Mouse (Mus musculus) lung, embryonic 16.5 days (tissue): ENCODE results near the gene Pglyrp2. TPM values are rescaled to one million over a fixed set of nuclear protein-coding genes. Genes with fewer than 3 reads are reported as not detected.

Source experiments
- ATAC-seq: fragments of 200-750 bp; cut with Nextera tagmentation; 2 replicates; pipeline ENCODE4 v1.8.0; 2017; ENCODE audit warnings: low read depth, mild to moderate bottlenecking, moderate library complexity
- H3K27ac ChIP-seq: fragments of 300-500 bp; sonication (generic); 2 replicates; pipeline ENCODE4 v1.5.1; 2014; ENCODE audit warnings: mild to moderate bottlenecking, control low read depth, low read length
- H3K27me3 ChIP-seq: fragments of 300-500 bp; sonication (generic); 2 replicates; pipeline ENCODE4 v1.6.1; 2014; ENCODE audit warnings: low read depth, low read length, mixed read lengths; ENCODE audit not compliant: control insufficient read depth, insufficient read depth
- H3K36me3 ChIP-seq: fragments of 300-500 bp; sonication (generic); 2 replicates; pipeline ENCODE4 v1.6.1; 2014; ENCODE audit warnings: low read length; ENCODE audit not compliant: control insufficient read depth, insufficient read depth
- H3K4me1 ChIP-seq: fragments of 300-500 bp; sonication (generic); replicated peaks from 2 replicates; pipeline ENCODE4 v1.6.1; 2014; ENCODE audit warnings: low read length, mixed read lengths; ENCODE audit not compliant: control insufficient read depth, insufficient read depth
- H3K4me2 ChIP-seq: fragments of 300-500 bp; sonication (generic); 2 replicates; pipeline ENCODE4 v1.6.1; 2014; ENCODE audit warnings: low read depth, low read length, control low read depth
- H3K4me3 ChIP-seq: fragments of 300-500 bp; sonication (generic); 2 replicates; pipeline ENCODE4 v1.5.1; 2014; ENCODE audit warnings: mild to moderate bottlenecking, low read length, control low read depth
- H3K9ac ChIP-seq: fragments of 300-500 bp; sonication (generic); 2 replicates; pipeline ENCODE4 v1.6.1; 2014; ENCODE audit warnings: low read length, control low read depth
- H3K9me3 ChIP-seq: fragments of 300-500 bp; sonication (generic); 2 replicates; pipeline ENCODE4 v1.6.1; 2016; ENCODE audit warnings: low read length; ENCODE audit not compliant: control insufficient read depth
- WGBS: fragments of 180-500 bp; shearing (Covaris S2); extraction: QIAGEN DNeasy Blood & Tissue Kit; methylation state at CpG from one replicate; pipeline ENCODE4 v1.1.7; 2014; 5-methylcytosine and 5-hydroxymethylcytosine counted together
- polyA plus RNA-seq: library from polyadenylated mRNA; unstranded; fragments of >200 nt; fragmentation: Nextera tagmentation; extraction: Ambion mirVana; gene quantifications from 2 replicates; pipeline ENCODE4 v1.2.1, GENCODE M21; 2015

The Pglyrp2 gene
- polyA plus RNA-seq, 1 experiment from 2014 or later = not detected

DNA sequence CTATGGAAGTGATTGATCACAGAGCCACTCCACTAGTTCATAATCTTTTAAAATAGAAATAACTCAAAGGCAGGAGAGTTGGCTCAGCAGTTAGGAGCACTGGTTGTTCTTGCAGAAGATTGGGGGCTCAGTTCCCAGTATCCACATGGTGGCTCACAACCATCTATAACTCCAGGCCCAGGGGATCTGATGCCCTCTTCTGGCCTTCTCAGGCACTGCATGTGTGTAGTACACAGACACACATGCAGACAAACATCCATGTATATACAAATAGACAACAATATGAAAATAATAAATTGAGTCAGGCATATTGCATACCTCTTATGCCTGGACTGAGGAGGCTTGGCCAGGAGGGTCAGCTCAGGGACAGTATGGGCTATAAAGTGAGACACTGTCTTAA is 23.2 kb upstream of the Pglyrp2 start:
- Histone ChIP-seq H3K4me2 (no peak overlapping the region), H3K27me3 (no peaks in the 10 kb centered on the region), H3K36me3 (no peaks in the 10 kb centered on the region), H3K4me1 (no peaks in the 10 kb centered on the region), H3K27ac (no peak overlapping the region), H3K9me3 (peaks cover 2% of the 10 kb centered on the region; the same call in 1 of the 2 replicates), H3K9ac (no peak overlapping the region), H3K4me3 (no peak overlapping the region)
- ATAC-seq = no peak

DNA sequence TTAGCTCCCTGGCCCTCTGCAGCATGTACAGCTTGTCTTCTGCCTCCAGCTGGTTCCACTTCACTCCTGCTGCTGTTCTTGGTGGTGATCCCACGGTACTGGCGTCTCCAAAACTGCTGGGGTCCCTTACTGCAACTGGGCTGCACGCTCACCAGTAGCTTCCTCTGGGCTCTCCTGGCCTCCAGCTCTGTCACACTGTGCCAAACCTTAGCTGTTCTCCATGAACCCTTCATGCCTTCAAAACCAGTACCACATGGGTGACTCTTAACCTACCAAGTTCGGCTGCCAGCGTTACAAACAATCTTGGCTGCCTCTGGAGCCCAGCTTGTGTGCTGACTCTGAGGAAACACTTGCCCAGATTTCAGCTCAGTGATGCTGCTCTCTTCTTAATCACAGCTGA is 21.0 kb upstream of the Pglyrp2 start:
- Histone ChIP-seq H3K36me3 (no peaks in the 10 kb centered on the region), H3K4me3 (no peak overlapping the region), H3K4me1 (no peaks in the 10 kb centered on the region), H3K4me2 (no peak overlapping the region), H3K9me3 (peaks cover 2% of the 10 kb centered on the region; the same call in 1 of the 2 replicates), H3K9ac (no peak overlapping the region), H3K27me3 (no peaks in the 10 kb centered on the region), H3K27ac (no peak overlapping the region)
- ATAC-seq = no peak
- WGBS = 68% methylated on average over 5 of the region's 5 CpGs

DNA sequence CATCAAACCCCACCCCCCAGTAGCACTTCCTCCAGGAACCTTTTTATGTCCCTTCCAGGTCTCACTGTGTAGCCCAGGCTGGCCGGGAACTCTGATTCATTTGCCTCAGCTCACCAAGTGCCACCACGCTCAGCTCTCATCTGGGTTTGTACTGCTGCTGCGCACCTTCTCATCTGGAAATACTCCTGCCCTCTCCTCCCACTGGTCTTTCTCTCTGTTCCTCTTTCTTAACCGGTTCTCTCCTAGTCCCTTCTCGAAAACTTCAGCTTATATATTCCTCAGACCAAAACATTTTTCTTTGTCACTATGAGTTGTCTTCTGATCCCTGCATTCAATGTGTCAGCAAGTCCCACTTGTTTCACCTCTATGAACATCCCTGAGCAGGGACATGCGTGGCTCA is 19.3 kb upstream of the Pglyrp2 start:
- H3K4me1 ChIP-seq = no peaks in the 10 kb centered on the region
- no peak overlapping the region for H3K4me2 ChIP-seq
- H3K27ac ChIP-seq = no peak overlapping the region
- H3K4me3 ChIP-seq = no peak overlapping the region
- 68% methylated on average over 6 of the region's 6 CpGs for WGBS
- no peaks in the 10 kb centered on the region for H3K27me3 ChIP-seq
- peaks cover 2% of the 10 kb centered on the region; the same call in 1 of the 2 replicates for H3K9me3 ChIP-seq
- ATAC-seq = no peak
- no peaks in the 10 kb centered on the region for H3K36me3 ChIP-seq
- H3K9ac ChIP-seq = no peak overlapping the region

DNA sequence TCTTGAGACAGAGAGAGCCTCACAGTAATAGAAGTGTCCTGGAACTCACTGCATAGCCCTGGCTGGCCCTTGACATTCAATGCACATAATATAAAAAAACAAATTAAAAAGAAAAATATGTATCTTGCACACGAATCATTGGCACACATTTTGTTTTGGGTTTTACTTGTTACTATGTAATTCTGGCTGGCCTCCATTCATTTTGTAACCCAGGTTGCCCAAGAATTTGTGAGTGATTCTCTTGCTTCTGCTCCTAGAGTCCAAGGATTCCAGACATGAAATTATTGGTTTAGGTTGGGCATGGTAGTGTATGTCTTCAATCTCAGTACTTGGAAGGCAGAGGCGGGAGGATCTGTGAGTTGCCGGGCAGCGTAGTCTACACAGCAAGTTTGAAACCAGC is 13.1 kb upstream of the Pglyrp2 start:
- no peaks in the 10 kb centered on the region for H3K27me3 ChIP-seq
- no peak overlapping the region for H3K4me3 ChIP-seq
- no peak overlapping the region for H3K4me2 ChIP-seq
- 93% methylated on average over 4 of the region's 4 CpGs for whole genome bisulfite sequencing
- H3K27ac ChIP-seq = no peak overlapping the region
- H3K9ac ChIP-seq = no peak overlapping the region
- H3K9me3 ChIP-seq = no peaks in the 10 kb centered on the region
- H3K4me1 ChIP-seq = no peaks in the 10 kb centered on the region
- no peaks in the 10 kb centered on the region for H3K36me3 ChIP-seq
- no peak for ATAC-seq

DNA sequence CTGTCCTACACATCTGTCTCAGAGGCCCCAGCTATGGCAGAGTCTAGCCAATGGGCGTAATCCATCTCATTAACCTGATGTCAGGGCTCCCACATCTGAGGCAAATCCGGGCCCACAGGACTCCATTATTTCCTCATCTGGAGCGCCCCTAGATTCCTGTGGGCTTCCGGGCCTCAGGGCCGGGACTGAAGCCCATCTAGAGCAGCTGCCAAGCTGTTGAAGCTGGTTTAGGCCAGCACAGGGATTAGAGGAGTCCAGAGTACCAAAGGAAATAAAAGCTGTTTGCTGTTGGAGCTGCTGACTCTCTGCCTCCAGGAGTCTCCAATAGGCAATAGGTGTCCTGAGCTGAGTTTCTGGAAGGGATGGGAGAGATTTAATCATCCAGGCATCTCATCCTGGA is 11.2 kb upstream of the Pglyrp2 start:
- 76% methylated on average over 5 of the region's 5 CpGs for WGBS
- Histone ChIP-seq H3K4me3 (no peak overlapping the region), H3K9ac (no peak overlapping the region), H3K4me1 (no peaks in the 10 kb centered on the region), H3K36me3 (no peaks in the 10 kb centered on the region), H3K27ac (no peak overlapping the region), H3K9me3 (no peaks in the 10 kb centered on the region), H3K27me3 (no peaks in the 10 kb centered on the region), H3K4me2 (no peak overlapping the region)
- ATAC-seq = no peak

DNA sequence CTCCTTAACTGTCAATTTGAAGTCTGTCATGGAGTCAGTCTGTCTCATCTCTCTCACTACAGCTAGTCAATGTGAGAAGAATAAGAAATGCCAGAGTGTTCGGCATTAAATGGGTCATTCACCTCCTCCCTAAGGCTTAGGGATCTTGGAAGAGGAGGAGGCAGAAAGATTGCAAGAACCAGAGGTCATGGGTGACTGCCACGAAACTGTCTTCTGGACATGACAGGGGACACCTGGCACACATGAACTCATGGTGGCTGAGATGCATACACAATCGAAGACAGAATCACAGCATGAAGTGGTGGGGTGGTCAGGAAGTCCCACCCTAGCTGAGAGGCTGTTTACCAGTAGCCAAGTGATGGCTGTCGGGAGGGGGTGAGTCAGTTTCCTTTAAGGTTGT is 10.4 kb upstream of the Pglyrp2 start:
- no peaks in the 10 kb centered on the region for H3K9me3 ChIP-seq
- H3K27ac ChIP-seq = no peak overlapping the region
- no peak overlapping the region for H3K4me2 ChIP-seq
- no peak for ATAC-seq
- no peak overlapping the region for H3K9ac ChIP-seq
- H3K36me3 ChIP-seq = no peaks in the 10 kb centered on the region
- no peaks in the 10 kb centered on the region for H3K27me3 ChIP-seq
- no peak overlapping the region for H3K4me3 ChIP-seq
- WGBS = 37% methylated on average over 4 of the region's 4 CpGs
- no peaks in the 10 kb centered on the region for H3K4me1 ChIP-seq

DNA sequence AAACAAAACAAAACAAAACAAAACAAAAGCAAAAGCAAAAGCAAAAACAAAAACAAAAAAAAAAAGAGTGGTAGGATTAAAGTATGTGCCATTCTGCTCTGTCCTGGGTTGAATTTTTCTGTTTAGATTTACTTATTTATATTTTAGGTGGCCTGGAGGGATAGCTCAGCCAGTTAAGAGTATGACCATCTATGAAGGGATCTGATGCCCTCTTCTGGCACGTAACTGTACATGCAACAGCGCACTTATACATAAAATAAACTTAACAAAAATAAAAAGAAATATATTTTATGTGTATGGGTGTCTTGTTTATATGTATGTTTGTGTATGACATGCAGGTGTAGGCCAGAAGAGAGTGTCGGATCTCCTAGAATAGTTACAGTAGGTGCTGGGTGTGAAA is 8.0 kb upstream of the Pglyrp2 start:
- ATAC-seq = no peak
- Histone ChIP-seq H3K27me3 (no peaks in the 10 kb centered on the region), H3K4me1 (no peaks in the 10 kb centered on the region), H3K4me2 (no peak overlapping the region), H3K9me3 (no peaks in the 10 kb centered on the region), H3K4me3 (no peak overlapping the region), H3K36me3 (no peaks in the 10 kb centered on the region), H3K27ac (no peak overlapping the region), H3K9ac (no peak overlapping the region)
- WGBS = 54% methylated on average over 3 of the region's 3 CpGs

DNA sequence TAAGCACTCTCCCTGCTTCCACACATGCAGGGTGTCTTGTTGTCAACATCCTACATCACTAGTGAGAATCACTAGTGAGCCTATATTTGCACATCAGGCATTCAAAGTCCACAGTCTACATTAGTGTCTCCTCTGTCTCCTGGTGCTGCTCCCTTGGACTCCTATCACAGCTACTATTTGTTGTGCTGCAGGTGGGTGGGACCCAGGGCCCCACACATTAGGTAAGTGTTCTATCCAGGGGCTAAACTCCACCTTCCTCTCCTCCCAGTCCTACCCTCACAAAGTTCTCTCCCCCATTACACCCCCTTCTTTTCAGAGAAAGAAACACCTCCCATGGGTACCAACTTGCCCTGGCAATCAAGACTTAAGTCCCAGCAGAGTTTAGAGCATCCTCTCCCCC is 2.6 kb upstream of the Pglyrp2 start:
- no peak for ATAC-seq
- H3K4me3 ChIP-seq = no peak overlapping the region

DNA sequence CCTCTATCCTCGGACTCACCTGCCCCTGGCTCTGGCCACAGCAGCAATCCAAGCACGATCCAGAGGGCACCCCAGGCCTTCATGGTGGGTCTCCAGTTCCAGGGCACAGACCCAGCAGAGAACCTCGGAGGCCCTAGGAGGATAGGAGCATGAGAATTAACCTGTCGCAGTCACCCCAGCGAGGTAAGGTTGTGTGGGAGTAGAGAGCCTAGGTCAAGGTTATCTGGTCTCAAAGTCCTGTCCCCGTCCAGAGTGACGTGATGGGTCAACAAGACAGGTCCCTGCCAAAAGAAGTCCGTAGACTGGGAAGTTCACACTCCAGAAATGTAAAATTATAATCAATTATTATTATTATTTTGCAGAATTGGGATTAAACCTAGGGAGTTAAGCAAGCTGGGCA is 3.2 kb downstream of the Pglyrp2 start:
- no peaks in the 10 kb centered on the region for H3K36me3 ChIP-seq
- peaks cover 9% of the 10 kb centered on the region for H3K27me3 ChIP-seq
- no peak overlapping the region for H3K4me2 ChIP-seq
- no peak for ATAC-seq
- WGBS = 68% methylated on average over 8 of the region's 8 CpGs
- no peak overlapping the region for H3K9ac ChIP-seq
- H3K9me3 ChIP-seq = no peaks in the 10 kb centered on the region
- no peak overlapping the region for H3K27ac ChIP-seq
- no peaks in the 10 kb centered on the region for H3K4me1 ChIP-seq
- H3K4me3 ChIP-seq = no peak overlapping the region

More for the DNA sequence above, 2.6 kb upstream of the Pglyrp2 start:
- no peaks in the 10 kb centered on the region for H3K4me1 ChIP-seq
- H3K27me3 ChIP-seq = no peaks in the 10 kb centered on the region
- no peak overlapping the region for H3K4me2 ChIP-seq
- H3K27ac ChIP-seq = no peak overlapping the region
- no peak overlapping the region for H3K9ac ChIP-seq
- no peaks in the 10 kb centered on the region for H3K36me3 ChIP-seq
- H3K9me3 ChIP-seq = no peaks in the 10 kb centered on the region

DNA sequence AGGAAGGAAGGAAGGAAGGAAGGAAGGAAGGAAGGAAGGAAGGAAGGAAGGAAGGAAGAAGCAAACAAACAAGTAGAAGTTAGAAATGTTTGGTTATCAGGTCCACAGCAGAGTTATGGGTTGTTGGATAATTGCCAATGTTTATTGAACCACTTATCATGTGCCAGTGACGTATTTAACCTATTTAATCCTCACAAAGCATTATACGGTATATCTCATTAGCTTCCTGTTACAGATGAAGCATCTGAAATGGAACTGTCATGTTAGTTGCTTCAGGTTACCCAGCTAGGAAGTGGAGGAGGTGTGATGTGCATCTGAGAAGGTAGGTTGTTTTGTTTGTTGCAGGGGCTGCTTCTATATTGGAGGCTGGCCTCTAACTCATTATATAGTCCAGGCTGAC is 4.0 kb downstream of the Pglyrp2 start:
- 15% methylated on average over 2 of the region's 2 CpGs for WGBS
- no peak for ATAC-seq
- Histone ChIP-seq H3K27me3 (peaks cover 14% of the 10 kb centered on the region), H3K9me3 (no peaks in the 10 kb centered on the region), H3K9ac (no peak overlapping the region), H3K36me3 (no peaks in the 10 kb centered on the region), H3K4me3 (no peak overlapping the region), H3K27ac (no peak overlapping the region), H3K4me2 (no peak overlapping the region), H3K4me1 (no peaks in the 10 kb centered on the region)
